Mouse (Mus musculus): Measurements from ENCODE around the gene Hnrnpa0. TPM values are rescaled to one million over a fixed set of nuclear protein-coding genes. Genes with fewer than 3 reads are reported as not detected.

Hnrnpa0 gene
- polyA plus RNA-seq, 2 experiments: 55.3 to 273 TPM

GRCm38 (mm10) chr13:58160761-58161160, 32.4 kb upstream of the Hnrnpa0 start:
- TF ChIP-seq POLR2A (IDR thresholded peaks at IDR 0.05; ENCODE audit: borderline replicate concordance, extremely low read depth, insufficient read depth, insufficient read length): no peak

GRCm38 (mm10) chr13:58158099-58158912, 29.9 kb upstream of the Hnrnpa0 start:
- peaks cover 3% of the 10 kb centered on the region for H3K4me1 ChIP-seq (ENCODE audit: control insufficient read depth, insufficient read depth, low read length)
- peak overlapping the region; percentile 95 for H3K4me2 ChIP-seq (replicated peaks; ENCODE audit: low read depth, low read length, severe bottlenecking)
- peak overlapping the region; percentile 43; the same call in 1 of the 2 replicates for H3K27ac ChIP-seq (replicated peaks; ENCODE audit: low read depth, low read length)
- H3K9ac ChIP-seq (ENCODE audit: low read depth, low read length, severe bottlenecking): peak overlapping the region; percentile 78
- peaks cover 21% of the 10 kb centered on the region for H3K36me3 ChIP-seq (ENCODE audit: control insufficient read depth, insufficient read depth, low read length)
- ATAC-seq (ENCODE audit: low FRiP score, low read depth): peak; percentile 62; the same call in 1 of the 2 replicates
- H3K9me3 ChIP-seq (ENCODE audit: control insufficient read depth, low read length): no peaks in the 10 kb centered on the region
- peak; percentile 86 for DNase-seq (ENCODE audit: low spot score)
- H3K27me3 ChIP-seq (ENCODE audit: control insufficient read depth, insufficient read depth, low read length): no peaks in the 10 kb centered on the region
- no peak for TF ChIP-seq POLR2A (IDR thresholded peaks at IDR 0.05; ENCODE audit: borderline replicate concordance, extremely low read depth, insufficient read depth, insufficient read length)
- peak overlapping the region; percentile 80 for H3K4me3 ChIP-seq (replicated peaks; ENCODE audit: low read length)
- WGBS: 10% methylated on average over 16 of the region's 16 CpGs

More at GRCm38 (mm10) chr13:58160761-58161160, 32.4 kb upstream of the Hnrnpa0 start:
- Histone ChIP-seq H3K27ac (replicated peaks; ENCODE audit: low read depth, low read length) (no peak overlapping the region), H3K27me3 (ENCODE audit: control insufficient read depth, insufficient read depth, low read length) (no peaks in the 10 kb centered on the region), H3K4me2 (replicated peaks; ENCODE audit: low read depth, low read length, severe bottlenecking) (no peak overlapping the region), H3K36me3 (ENCODE audit: control insufficient read depth, insufficient read depth, low read length) (peaks cover 27% of the 10 kb centered on the region), H3K4me3 (replicated peaks; ENCODE audit: low read length) (no peak overlapping the region), H3K9me3 (ENCODE audit: control insufficient read depth, low read length) (no peaks in the 10 kb centered on the region), H3K9ac (ENCODE audit: low read depth, low read length, severe bottlenecking) (no peak overlapping the region), H3K4me1 (ENCODE audit: control insufficient read depth, insufficient read depth, low read length) (peaks cover 3% of the 10 kb centered on the region)
- DNase-seq (ENCODE audit: low spot score): no peak
- ATAC-seq (ENCODE audit: low FRiP score, low read depth): no peak
- 97% methylated on average over 15 of the region's 15 CpGs for whole genome bisulfite sequencing

- H3K27ac ChIP-seq (replicated peaks; ENCODE audit: low read depth, low read length): peak within 1 kb of the TSS; percentile 55
- peaks cover 3% of the 10 kb centered on the region for H3K4me1 ChIP-seq (ENCODE audit: control insufficient read depth, insufficient read depth, low read length)
- peak within 1 kb of the TSS; percentile 78 for H3K9ac ChIP-seq (ENCODE audit: low read depth, low read length, severe bottlenecking)
- H3K27me3 ChIP-seq (ENCODE audit: control insufficient read depth, insufficient read depth, low read length): no peaks in the 10 kb centered on the region
- H3K4me3 ChIP-seq (replicated peaks; ENCODE audit: low read length): peak within 1 kb of the TSS; percentile 80
- DNase-seq (ENCODE audit: low spot score) (peak; percentile 71), ATAC-seq (ENCODE audit: low FRiP score, low read depth) (peak; percentile 90)
- 1% methylated on average over 27 of the region's 30 CpGs for WGBS
- peaks cover 17% of the 10 kb centered on the region for H3K36me3 ChIP-seq (ENCODE audit: control insufficient read depth, insufficient read depth, low read length)
- no peaks in the 10 kb centered on the region for H3K9me3 ChIP-seq (ENCODE audit: control insufficient read depth, low read length)
- peak within 1 kb of the TSS; percentile 95 for H3K4me2 ChIP-seq (replicated peaks; ENCODE audit: low read depth, low read length, severe bottlenecking)
- peak; percentile 68; the same call in 1 of the 2 replicates for TF ChIP-seq POLR2A (IDR thresholded peaks at IDR 0.05; ENCODE audit: borderline replicate concordance, extremely low read depth, insufficient read depth, insufficient read length)
Observed at GRCm38 (mm10) chr13:58157447-58158098, 29.2 kb upstream of the Hnrnpa0 start, which contains the start of gene Idnk. Gene Idnk, plus strand, starts transcription at chr13:58157649.

GRCm38 (mm10) chr13:58157036-58157435, 28.7 kb upstream of the Hnrnpa0 start:
- Histone ChIP-seq H3K4me3 (replicated peaks; ENCODE audit: low read length) (peak overlapping the region; percentile 80), H3K9ac (ENCODE audit: low read depth, low read length, severe bottlenecking) (peak overlapping the region; percentile 78), H3K27me3 (ENCODE audit: control insufficient read depth, insufficient read depth, low read length) (no peaks in the 10 kb centered on the region), H3K27ac (replicated peaks; ENCODE audit: low read depth, low read length) (no peak overlapping the region), H3K36me3 (ENCODE audit: control insufficient read depth, insufficient read depth, low read length) (peaks cover 17% of the 10 kb centered on the region), H3K4me2 (replicated peaks; ENCODE audit: low read depth, low read length, severe bottlenecking) (peak overlapping the region; percentile 95), H3K9me3 (ENCODE audit: control insufficient read depth, low read length) (no peaks in the 10 kb centered on the region), H3K4me1 (ENCODE audit: control insufficient read depth, insufficient read depth, low read length) (peaks cover 3% of the 10 kb centered on the region)
- no peak for TF ChIP-seq POLR2A (IDR thresholded peaks at IDR 0.05; ENCODE audit: borderline replicate concordance, extremely low read depth, insufficient read depth, insufficient read length)
- ATAC-seq (ENCODE audit: low FRiP score, low read depth) (no peak), DNase-seq (ENCODE audit: low spot score) (no peak)
- WGBS: 26% methylated on average over 8 of the region's 8 CpGs

- H3K9me3 ChIP-seq (ENCODE audit: control insufficient read depth, low read length): no peaks in the 10 kb centered on the region
- H3K27me3 ChIP-seq (ENCODE audit: control insufficient read depth, insufficient read depth, low read length): no peaks in the 10 kb centered on the region
- H3K4me1 ChIP-seq (ENCODE audit: control insufficient read depth, insufficient read depth, low read length): peaks cover 3% of the 10 kb centered on the region
- no peak for ATAC-seq (ENCODE audit: low FRiP score, low read depth)
- TF ChIP-seq POLR2A (IDR thresholded peaks at IDR 0.05; ENCODE audit: borderline replicate concordance, extremely low read depth, insufficient read depth, insufficient read length): no peak
- no peak overlapping the region for H3K4me2 ChIP-seq (replicated peaks; ENCODE audit: low read depth, low read length, severe bottlenecking)
- H3K36me3 ChIP-seq (ENCODE audit: control insufficient read depth, insufficient read depth, low read length): peaks cover 13% of the 10 kb centered on the region
- H3K4me3 ChIP-seq (replicated peaks; ENCODE audit: low read length): no peak overlapping the region
- 85% methylated on average over 2 of the region's 2 CpGs for WGBS
- no peak overlapping the region for H3K27ac ChIP-seq (replicated peaks; ENCODE audit: low read depth, low read length)
- no peak overlapping the region for H3K9ac ChIP-seq (ENCODE audit: low read depth, low read length, severe bottlenecking)
- DNase-seq (ENCODE audit: low spot score): no peak
Observed at GRCm38 (mm10) chr13:58156031-58156430, 27.7 kb upstream of the Hnrnpa0 start.

All from limb, embryonic 14.5 days (tissue).